Mouse (Mus musculus): ENCODE results near the gene 3100002H09Rik. TPM values are rescaled to one million over a fixed set of nuclear protein-coding genes. Genes with fewer than 3 reads are reported as not detected.

Gene 3100002H09Rik
- total RNA-seq (2021) (not detected), polyA plus RNA-seq (2012; rRNA removed) (not detected in 2 replicates)
- long read RNA-seq: 0 reads

DNA sequence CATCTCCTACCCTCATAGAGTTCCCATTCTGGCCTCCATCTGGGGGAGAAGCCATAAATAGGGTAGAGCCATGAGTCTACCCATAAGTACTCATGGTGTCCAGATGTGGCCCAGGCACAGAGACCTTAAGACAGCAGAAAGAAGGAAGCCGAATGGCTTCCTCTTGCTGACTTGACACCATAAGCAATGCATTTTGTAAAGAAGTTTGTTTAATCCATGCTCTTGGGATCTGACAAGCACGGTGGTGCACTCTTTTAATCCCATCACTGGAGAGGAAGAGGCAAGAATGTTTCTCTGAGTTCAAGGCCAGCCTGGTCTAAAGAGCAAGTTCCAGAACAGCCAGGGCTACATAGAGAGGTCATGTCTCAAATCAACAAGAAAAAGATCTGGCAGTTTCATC lies at the start of gene 3100002H09Rik:
Gene 3100002H09Rik, minus strand, starts transcription at position 101 of the 400 bp plus-strand sequence.
- DNase-seq: no peak

DNA sequence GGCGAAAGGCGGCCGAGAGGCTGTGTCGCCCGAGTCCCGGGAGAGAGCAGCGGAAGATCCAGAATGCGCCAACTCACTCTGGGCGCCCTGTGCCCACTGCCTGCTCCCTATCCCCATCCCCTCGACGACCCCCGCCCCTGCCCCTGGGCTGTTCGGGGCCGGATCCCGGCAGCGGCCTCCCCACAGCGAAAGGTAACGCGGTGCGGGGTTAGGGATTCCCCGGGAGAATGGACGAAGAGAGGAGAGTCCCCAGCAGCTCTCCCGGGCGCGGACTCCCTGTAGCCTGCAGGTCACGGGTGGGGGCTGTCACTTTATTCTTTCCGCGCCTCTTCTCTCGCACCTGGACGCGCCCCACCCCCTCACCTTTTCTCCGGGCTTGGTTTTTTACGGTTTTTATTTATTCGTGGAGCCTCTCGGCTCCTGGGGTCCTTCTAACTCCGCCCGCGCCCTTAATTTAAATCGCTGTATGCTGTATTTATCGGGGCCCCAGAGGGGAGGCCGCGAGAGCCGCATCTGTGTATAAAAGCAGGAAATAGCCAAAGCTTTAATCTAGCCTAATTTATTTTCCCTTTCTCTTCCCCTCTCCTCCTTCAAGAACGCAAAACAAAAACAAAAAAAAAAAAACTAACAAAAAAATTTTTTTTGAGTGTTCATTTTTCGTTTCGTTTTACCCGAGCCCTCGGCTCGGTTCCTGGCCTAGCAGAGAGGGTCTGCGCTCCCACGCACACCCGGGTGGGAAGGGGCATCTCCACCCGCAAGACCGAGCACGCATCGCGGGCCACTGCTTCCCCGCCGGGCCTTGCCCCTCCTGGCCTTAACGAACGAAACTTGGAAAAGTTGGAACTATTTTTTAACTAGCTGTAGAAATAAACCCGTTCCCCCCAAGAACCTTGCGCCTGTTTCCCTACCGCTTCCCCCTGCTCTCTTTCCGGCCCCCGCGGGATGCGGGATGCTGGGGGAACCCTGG lies 48.9 kb upstream of the 3100002H09Rik start:
- DNase-seq: no peak

DNA sequence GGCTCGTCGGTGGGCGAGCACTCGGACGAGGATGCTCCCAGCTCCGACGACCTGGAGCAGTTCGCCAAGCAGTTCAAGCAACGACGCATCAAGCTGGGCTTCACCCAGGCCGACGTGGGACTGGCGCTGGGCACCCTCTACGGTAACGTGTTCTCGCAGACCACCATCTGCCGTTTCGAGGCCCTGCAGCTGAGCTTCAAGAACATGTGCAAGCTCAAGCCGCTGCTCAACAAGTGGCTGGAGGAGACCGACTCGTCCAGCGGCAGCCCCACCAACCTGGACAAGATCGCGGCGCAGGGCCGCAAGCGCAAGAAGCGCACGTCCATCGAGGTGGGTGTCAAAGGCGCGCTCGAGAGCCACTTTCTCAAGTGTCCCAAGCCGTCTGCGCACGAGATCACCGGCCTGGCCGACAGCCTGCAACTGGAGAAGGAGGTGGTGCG lies 47.8 kb upstream of the 3100002H09Rik start:
- no peak for DNase-seq

DNA sequence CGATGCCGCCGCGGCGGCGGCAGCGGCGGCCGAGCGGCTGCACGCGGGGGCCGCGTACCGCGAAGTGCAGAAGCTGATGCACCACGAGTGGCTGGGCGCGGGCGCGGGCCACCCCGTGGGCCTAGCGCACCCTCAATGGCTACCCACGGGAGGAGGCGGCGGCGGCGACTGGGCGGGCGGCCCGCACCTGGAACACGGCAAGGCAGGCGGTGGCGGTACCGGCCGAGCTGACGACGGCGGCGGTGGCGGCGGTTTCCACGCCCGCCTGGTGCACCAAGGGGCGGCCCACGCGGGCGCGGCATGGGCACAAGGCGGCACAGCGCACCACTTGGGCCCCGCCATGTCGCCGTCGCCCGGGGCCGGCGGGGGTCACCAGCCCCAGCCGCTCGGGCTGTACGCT lies 47.2 kb upstream of the 3100002H09Rik start:
- peak; percentile 27 for DNase-seq

DNA sequence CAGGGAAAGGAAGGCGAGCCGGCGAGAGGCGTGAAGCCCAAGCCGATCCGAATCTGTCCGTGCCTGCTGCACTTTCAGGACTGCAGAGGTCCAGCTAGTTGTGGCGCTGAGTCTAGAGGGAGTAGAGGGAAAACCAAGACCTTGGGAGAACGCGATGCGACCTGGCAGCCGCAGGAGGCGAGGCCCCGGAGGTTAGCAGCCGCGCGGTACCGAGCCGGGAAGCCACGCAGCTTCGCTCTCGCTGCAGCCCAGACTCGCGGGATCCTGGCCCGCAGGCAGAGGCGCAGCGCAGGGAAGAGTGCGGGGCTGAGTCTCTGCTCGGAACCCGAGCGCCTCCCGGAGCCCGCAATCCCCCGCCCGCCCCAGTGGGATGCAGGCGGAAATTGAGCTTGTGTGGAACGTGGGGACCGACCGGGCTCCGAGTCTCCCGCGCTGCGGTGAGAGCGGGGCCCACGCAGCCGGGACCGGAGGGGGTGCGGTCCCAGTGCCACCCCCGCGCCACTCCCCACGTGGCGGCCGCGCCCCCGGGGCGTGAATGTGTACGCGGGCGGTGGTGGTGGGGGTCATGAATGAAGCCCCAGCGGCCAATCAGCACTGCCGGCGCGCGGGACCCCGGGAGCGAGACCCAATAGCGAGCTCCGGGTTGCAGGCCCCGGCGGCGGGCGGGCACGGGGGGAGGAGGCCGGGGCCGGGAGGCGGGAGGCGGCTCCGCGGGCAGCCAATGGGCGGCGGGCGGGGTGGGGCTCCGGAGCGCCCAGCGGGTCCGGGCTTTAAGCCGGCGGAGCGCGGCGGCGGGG lies 46.4 kb upstream of the 3100002H09Rik start:
- peak; percentile 91 for DNase-seq

DNA sequence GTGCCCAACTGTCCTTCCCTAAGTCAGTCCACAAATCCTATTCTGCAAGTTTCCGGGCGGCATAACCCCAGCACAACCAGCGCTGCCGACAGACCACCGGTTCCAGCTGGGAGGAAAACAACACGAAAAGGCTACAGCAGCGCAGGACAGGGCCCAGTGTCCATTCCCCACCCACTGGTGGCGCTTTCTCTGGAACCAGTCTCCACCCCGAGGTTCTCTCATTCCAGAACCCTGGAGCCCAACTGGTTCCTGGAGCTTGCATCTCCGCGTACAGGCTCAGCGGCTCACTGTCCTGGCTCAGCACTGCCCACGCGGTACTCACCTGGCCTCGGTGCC lies 45.9 kb upstream of the 3100002H09Rik start, which contains the start of gene Pou3f1:
Gene Pou3f1, plus strand, starts transcription at position 290 of the 336 bp plus-strand sequence.
- no peak for DNase-seq

DNA sequence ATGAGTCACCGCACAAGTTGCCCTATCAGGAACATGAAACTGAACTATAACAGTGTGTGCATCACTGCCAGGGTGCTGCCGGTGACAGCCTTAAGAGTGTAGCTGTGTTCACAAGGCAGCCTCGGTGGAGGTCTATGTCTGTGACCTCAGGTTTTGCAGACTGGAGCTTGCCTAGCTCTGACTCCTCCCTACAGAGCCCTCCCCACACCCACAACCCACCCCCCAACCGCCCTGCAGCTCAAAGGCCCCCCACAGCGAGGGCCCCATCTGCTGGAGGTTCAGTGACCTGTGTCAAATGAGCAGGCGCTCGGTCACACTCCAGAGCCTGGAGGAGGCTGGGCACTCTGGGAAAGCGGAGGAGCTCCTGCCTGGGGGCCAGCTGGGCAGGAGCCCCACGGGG lies 42.3 kb upstream of the 3100002H09Rik start:
- no peak for DNase-seq

DNA sequence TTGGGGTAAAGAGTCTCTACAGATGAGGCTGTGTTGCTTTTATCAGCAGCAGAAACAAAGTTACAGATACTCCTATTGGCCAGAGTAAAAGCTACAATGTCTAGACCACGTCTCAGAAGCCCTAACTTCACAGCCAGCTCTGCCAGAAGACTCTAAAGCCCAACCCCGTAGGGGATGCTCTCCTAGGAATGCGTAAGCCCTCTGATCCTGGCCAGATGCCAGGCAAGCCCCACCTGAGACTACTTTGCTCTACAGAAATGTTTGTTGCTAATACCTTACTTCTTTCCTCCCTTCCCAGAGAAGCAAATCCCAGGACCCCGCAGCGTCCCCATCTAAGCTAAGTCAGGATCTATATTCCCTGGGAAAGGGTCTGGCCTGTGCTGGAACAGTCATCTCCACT lies 37.3 kb upstream of the 3100002H09Rik start:
- DNase-seq: no peak

DNA sequence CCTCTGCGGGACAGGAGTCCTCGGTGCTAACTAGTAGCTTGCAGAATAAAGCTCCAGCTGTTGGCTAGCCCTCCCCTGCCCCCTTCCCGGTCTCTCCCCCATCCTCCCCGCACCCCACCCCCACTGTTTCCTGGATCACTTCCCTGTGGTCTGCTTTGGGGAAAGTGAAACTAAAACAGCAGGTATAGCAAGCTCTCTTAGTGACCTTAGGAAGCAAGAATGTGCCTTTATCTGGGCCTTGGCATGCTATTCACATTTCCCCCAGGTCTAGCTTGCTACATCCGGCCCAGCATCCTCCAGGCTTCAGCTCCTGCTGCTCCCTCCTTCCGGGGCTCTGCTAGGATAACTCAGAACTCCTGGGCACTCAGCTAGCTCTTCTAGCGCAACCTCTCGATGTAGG lies 36.0 kb upstream of the 3100002H09Rik start:
- peak; percentile 6 for DNase-seq

DNA sequence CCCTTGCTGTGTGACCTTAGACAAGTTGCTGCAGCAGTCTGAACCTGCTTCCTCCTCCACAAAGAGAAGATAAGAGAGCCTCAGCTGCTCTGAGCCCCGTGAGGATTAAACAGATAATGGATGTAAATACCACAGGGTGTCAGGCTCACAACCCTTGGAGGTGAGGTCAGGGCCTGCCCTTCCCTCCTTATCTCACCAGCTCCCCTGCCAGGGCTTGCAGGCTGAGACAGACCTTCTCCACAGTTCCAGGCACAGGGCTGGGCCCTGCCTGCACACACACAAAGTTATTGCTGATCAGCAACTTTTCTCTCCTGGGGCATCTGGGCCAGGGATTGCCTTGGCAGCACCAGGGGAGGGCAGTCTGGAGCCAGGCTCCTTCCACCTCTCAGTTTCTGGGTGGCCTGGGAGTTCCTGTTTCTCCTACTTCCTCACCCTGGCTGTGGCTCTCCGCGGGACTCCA lies 34.4 kb upstream of the 3100002H09Rik start:
- DNase-seq: peak; percentile 17

DNA sequence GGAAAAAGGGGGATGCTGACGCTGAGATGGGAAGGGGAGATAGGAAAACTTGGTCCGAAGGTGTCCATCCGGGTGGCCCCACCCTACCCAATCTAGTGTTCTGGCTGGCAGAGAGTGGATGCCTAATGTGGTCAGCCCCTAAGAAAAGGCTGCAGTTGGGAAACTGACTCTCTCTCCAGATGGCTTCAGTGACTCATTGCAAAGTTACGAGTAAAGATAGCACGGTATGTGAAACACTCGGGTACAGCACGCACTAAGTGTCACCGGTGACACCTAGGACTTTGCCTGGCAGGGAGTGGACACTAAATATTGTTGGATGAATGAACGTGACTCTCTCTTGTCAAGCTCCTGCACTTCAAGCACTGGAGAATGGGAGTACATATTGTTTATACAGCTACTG lies 33.3 kb upstream of the 3100002H09Rik start:
- DNase-seq: no peak

DNA sequence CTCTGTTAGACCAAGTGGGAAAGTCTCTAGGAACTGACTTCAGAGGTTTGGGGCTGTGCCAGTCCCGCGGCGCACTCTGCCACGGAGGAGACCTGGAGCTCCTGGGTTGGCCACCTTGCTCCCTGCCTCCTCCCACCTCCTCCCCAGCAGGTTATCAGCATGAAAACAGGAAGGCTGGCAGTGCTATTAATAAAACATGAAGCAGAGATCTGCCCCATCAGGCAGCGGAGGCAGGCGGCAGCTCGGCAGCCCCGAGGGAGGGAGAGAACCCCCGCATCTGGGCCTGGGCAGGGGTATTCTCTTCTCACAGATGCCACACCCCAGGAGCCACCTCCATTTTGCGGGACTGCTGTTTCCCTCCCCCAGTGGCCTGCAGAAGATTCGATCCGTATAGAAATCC lies 29.1 kb upstream of the 3100002H09Rik start:
- DNase-seq: no peak

DNA sequence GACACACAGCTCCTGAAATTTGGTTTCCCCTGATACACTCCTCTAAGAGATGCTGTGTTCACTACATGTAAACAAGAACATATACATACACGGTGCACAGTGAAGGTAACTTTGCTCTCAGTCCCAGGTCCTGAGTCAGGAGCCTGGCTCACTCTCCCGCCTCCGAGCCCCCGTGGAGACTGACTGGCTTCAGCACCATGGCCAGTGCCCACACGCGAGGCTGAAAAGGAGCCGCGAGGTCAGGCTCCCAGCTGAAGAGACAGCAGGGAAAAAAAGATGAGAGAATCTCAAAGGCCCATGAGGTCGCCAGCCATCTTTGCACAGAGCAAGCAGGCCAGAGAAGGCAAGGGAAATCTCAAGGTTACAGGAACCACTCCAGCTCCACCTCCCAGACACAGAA lies 22.7 kb upstream of the 3100002H09Rik start:
- peak; percentile 53 for DNase-seq

DNA sequence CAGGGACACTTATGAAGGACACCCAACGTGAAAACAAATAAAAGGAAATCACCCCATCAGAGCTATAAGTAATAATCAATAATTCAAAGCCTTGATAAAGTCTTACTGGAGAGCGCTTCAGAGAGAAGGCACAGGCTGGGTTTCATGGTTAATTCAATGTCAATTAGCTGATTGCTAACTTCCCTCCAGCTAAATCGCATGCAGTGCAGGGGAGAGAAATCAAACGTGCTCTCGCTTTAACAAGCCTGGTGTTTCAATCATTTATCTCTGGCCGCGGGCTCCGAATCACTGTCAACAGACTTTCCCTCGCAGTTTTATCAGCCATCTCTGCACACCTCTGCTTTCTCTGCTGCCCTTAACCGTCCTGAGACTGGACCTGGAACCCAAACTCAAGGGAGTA lies 22.3 kb upstream of the 3100002H09Rik start:
- no peak for DNase-seq

DNA sequence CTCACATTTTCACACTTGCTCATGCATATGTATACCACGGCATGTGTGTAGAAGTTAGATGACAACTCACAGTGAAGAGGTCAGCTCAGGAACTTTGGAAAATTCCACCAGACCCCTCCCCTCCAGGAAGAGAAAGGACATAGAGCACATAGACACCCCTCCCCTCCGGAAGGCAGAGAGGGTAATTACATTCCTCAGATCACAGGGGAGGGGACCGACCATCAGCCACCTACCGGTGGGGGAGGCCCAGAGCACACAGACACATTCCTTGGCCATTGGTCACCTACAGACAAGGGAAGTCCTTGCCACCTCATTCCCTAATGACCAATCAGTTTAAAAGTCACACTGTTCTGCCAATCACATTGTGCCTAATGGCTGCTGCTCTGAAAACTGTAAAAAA lies 20.9 kb upstream of the 3100002H09Rik start:
- no peak for DNase-seq

DNA sequence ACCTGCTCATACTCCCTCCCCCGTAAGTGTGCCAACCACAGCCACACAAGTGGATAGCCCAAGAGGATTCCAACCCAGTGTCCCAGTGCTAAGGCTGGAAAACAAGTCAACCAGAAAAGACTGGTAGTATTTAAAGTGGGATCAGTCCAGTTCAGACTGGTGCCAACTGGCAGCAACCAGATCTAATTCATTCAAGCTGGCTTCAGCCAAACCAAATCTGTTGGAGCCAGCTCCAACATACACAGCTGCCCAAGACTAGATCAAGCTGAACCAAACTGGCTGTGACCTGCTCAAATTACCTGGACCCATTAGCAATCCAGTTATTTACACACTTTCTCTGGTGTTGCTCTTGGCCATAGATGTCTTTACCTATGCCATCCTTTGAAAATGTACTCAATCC lies 16.2 kb upstream of the 3100002H09Rik start:
- no peak for DNase-seq

DNA sequence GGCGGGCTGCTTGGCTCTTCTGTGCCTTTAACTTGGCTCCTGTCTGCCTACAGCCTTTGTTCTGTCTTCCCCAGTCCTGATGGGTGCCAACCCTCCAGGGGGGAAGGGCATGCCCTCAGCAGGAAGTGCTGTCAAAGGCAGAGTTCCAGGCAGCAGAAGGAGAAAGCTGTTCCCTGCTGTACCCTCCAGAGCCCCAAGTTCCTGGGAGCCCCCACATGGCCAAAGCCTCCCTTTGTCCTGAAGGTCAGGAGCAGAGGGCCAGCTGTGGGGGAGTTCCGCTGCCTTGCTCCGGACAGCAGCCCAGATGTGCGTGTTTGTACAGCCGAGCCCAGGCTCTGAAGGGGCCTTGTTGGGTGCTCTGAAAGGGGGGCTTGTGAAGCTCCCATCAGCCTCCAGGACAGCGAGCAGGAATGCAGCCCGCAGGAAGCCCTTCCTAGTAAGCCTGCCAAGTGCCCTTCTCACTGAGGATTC lies 13.5 kb upstream of the 3100002H09Rik start:
- no peak for DNase-seq

DNA sequence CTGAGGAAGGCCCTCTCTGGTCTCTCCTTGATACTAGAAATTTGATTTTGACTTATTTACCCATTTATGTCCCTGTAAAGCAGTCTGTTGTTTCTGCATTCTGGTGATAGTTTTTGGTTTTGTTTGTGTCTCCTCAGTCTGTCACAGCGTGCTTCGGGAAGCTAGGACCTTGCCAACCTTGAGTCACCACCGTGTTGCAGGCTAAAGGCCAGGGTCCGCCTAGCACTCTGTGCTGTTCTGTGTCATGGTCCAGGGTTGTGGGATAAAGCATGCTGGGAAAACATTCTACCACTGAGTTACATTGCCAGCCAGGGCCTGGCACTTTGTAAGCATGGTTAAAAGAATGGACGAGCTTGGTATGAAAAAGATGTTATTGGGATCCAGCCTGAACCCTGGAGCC lies 12.0 kb upstream of the 3100002H09Rik start:
- DNase-seq: peak; percentile 58

DNA sequence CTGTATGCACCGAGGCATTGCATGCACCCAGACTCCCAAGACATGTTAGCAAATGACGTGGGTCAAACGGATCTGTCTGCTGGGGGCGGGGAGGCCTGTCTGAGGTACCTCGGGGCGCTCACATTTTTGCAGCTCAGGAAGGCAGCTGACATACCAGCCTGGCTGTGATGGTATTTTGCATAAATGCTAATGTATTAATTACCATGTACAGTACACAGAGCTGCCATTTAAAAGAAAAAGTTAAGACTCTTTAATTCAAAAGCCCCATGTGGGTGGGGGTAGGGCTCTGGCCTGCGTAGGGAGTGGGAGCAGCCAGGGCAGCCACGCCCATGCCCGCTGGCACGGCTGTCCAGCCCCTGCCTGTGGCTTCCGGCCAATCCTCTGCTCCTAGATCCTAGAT lies 10.8 kb upstream of the 3100002H09Rik start:
- no peak for DNase-seq

DNA sequence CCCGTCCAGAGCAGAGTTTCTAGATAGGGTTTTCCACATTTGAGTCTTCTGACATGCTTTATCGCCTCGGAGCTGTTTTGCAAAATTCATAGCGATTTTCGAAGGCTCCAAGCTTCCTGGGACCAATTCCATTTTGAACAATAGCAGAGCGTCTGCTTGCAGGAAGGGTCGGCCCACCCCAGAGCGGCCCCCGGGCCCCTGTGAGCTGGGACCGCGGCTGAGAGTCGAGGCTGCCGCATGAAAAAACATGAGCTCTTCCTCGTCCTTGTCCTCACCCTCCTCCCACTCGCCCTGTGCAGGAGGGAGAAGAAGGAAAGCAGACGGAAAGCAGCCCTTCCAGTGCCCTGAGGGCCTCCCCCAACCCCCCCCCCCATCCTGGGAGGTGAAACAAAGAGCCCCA lies 8.0 kb upstream of the 3100002H09Rik start:
- no peak for DNase-seq

DNA sequence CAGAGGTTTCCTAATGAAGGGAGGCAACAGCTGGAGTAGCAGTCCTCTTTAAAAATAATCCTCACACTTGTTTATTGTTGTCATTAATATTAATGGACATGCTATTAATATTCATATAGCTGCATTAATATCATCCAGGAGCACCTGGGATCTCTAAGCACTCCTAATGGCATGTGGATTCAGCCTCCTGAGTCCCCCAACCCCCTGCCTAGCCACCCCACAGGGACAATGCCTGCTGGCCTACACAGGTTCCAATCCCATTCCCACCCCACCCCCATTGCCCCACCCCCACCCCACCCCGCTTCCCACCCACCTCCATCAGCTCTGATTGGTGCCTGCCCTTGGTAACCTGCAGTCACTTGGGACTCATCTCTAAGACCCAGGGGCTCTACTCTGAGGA lies 6.0 kb upstream of the 3100002H09Rik start:
- DNase-seq: no peak

DNA sequence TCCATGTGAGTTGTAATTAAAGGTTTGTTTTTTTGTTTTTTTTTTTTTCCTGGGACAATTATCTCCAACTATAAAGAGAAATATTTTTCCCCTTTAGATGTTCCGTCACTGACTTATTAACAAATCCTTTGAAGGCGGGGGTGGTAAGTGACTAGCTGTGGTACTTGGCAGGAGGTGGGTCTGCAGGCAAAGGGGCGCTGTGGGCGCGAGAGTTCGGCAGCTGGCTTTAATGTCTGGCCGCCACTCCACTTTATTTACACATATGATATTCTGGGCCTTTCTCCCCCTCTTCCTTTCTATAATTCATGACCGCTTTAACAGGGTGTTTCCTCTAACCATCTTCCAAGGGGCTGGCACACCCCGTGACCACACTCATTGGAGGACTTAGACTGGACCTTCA lies 5.4 kb upstream of the 3100002H09Rik start:
- no peak for DNase-seq
